Mouse (Mus musculus) hindbrain, embryonic 12.5 days (tissue): ENCODE results near the gene Smarca4. TPM values are rescaled to one million over a fixed set of nuclear protein-coding genes. Genes with fewer than 3 reads are reported as not detected.

Experiments used
- ATAC-seq: fragments of 200-750 bp; cut with Nextera tagmentation; 2 replicates; pipeline ENCODE4 v1.8.0; 2017; ENCODE audit warnings: moderate TSS enrichment; ENCODE audit not compliant: low FRiP score
- H3K27ac ChIP-seq: fragments of 300-500 bp; sonication (generic); 2 replicates; pipeline ENCODE4 v1.5.1; 2016; ENCODE audit warnings: mild to moderate bottlenecking
- H3K27me3 ChIP-seq: fragments of 300-500 bp; sonication (generic); 2 replicates; pipeline ENCODE4 v1.6.1; 2016; ENCODE audit warnings: mild to moderate bottlenecking
- H3K36me3 ChIP-seq: fragments of 300-500 bp; sonication (generic); 2 replicates; pipeline ENCODE4 v1.6.1; 2016; ENCODE audit warnings: mild to moderate bottlenecking
- H3K4me1 ChIP-seq: fragments of 300-500 bp; sonication (generic); 2 replicates; pipeline ENCODE4 v1.6.1; 2016
- H3K4me2 ChIP-seq: fragments of 300-500 bp; sonication (generic); replicated peaks from 2 replicates; pipeline ENCODE4 v1.6.1; 2016; ENCODE audit warnings: mild to moderate bottlenecking
- H3K4me3 ChIP-seq: fragments of 300-500 bp; sonication (generic); 2 replicates; pipeline ENCODE4 v1.5.1; 2016; ENCODE audit warnings: mild to moderate bottlenecking
- H3K9ac ChIP-seq: fragments of 300-500 bp; sonication (generic); 2 replicates; pipeline ENCODE4 v1.6.1; 2016; ENCODE audit warnings: mild to moderate bottlenecking, moderate library complexity
- H3K9me3 ChIP-seq: fragments of 300-500 bp; sonication (generic); replicated peaks from 2 replicates; pipeline ENCODE4 v1.6.1; 2016; ENCODE audit warnings: mild to moderate bottlenecking
- WGBS: fragments of 180-500 bp; shearing (Covaris S2); methylation state at CpG from one replicate; pipeline ENCODE4 v1.1.7; 2016; 5-methylcytosine and 5-hydroxymethylcytosine counted together
- microRNA counts: library from miRNA; unstranded; fragments of <30 nt; microRNA quantifications from one replicate; lab custom pipeline; 2017
- microRNA-seq: library from miRNA; unstranded; fragments of <30 nt; microRNA quantifications from one replicate; pipeline ENCODE4, GENCODE M21; 2017
- polyA plus RNA-seq: library from polyadenylated mRNA; unstranded; fragments of >200 nt; fragmentation: Nextera tagmentation; extraction: Ambion mirVana; gene quantifications from 2 replicates; pipeline ENCODE4 v1.2.1, GENCODE M21; 2016

The Smarca4 gene
- polyA plus RNA-seq, 1 experiment from 2014 or later: 173 TPM

DNA sequence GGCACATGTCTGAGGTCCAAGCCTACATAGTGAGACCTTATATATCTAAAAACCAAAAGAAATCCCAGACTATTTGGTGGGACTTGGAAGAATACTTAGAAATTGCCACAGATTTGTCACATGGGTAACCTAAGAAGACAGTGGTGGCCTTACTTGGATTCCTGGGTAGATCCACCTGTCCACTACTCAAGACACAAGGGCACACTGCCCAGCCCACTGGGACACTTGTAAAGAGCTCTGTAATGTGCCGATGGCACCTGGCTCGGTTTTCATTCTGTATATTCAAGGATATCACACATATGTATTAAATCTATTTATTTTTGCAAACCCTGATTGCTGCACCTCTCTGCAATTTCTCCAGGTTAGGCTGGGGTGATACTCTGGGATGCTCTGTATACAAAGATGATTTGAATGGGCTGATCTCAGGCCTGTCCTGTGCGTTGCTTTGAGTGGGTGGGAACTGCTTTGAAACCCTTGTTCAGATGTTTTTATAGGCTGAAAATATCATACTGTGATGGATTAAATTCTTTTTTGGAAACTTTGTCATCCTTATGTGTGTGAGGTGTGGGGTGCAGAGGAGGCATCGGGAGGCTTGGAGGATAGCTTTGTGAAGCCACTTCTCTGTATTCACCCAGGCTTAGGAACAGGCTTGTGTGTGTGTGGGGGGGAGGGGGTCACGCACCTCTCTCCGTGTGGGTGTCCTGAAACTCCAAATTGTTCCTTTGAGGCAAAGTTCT, 133.6 kb downstream of the Smarca4 start:
- no peak overlapping the region for H3K4me2 ChIP-seq
- 86% methylated on average over 6 of the region's 6 CpGs for WGBS
- no peak overlapping the region for H3K9ac ChIP-seq
- no peaks in the 10 kb centered on the region for H3K4me1 ChIP-seq
- ATAC-seq: no peak
- H3K4me3 ChIP-seq: no peak overlapping the region
- no peak overlapping the region for H3K27ac ChIP-seq
- no peaks in the 10 kb centered on the region for H3K9me3 ChIP-seq
- H3K36me3 ChIP-seq: peaks cover 72% of the 10 kb centered on the region
- no peaks in the 10 kb centered on the region for H3K27me3 ChIP-seq

DNA sequence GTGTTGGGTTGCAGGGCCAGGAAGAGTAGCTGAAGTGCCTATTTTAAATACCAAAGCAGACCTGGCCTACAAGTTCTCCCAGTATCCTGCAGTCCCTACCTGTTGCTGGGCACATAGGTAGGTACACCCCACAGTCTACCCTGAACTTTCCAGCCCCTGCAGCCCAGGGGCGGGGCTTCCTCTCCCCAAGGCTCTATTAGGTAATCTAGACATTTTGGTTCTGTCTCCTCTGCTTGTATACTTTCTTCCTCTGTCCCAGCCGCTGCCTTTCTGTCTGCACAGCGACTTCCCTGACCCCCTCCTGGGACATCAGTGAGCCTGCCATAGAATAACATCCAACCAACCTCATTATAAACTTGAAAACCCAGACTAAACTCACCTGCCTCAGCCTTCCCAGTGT, 134.4 kb downstream of the Smarca4 start:
- Histone ChIP-seq H3K4me1 (no peaks in the 10 kb centered on the region), H3K27ac (no peak overlapping the region), H3K4me2 (no peak overlapping the region), H3K9me3 (no peaks in the 10 kb centered on the region), H3K9ac (no peak overlapping the region), H3K27me3 (no peaks in the 10 kb centered on the region), H3K36me3 (peaks cover 65% of the 10 kb centered on the region), H3K4me3 (no peak overlapping the region)
- WGBS: 74% methylated on average over 3 of the region's 3 CpGs
- ATAC-seq: no peak

DNA sequence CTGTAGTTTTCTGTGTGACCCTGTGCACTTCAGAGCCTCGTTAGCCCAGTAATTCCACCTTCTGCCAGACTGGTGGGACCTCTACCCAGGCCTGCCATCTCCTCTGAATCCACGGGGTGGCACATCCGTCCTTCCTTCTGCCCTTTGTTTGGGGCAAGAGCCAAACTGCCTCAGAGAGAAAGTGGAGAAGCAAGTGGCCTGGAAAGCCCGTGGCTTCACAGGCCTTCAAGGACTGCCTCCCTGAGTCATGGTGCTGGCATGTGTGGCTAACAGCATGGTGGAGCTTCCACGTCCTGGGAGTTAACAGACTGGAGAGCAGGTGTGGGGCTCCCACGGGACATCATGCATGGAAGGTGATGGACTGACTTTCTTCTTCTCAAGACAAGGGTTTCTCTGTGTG, 135.4 kb downstream of the Smarca4 start:
- ATAC-seq: no peak
- Histone ChIP-seq H3K27me3 (no peaks in the 10 kb centered on the region), H3K9me3 (no peaks in the 10 kb centered on the region), H3K4me2 (no peak overlapping the region), H3K4me3 (no peak overlapping the region), H3K4me1 (no peaks in the 10 kb centered on the region), H3K9ac (no peak overlapping the region), H3K36me3 (peaks cover 61% of the 10 kb centered on the region), H3K27ac (no peak overlapping the region)
- 71% methylated on average over 6 of the region's 6 CpGs for WGBS

DNA sequence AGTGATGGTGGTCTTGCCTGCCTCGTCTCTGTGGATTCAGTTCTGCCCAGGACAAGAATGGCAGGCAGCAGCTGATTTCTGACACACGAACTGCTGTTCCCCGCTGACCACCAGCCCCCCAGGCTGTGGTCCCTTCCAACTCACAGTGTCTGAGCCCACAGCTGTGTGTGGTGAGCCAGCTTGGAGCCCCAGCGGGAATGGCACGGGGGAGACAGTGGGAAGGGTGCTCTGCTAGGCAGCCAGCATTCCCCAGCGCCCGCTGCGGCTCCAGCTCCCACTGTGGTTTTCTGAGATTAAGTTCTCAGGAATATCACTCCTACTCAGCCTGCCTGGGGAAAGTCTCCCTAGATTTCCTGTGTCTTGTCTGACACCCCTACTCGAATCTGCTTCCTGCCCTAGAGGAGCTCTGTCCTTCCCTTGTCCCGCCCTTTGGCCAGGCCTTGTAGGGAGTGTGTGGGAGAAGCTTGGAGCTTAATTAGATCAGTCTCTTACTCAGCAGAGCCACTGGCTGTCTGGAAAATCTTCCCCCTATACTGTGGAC, 136.4 kb downstream of the Smarca4 start:
- 58% methylated on average over 10 of the region's 10 CpGs for WGBS

More for the DNA sequence above, 136.4 kb downstream of the Smarca4 start:
- peak overlapping the region; percentile 50 for H3K27ac ChIP-seq
- H3K36me3 ChIP-seq: peaks cover 57% of the 10 kb centered on the region
- no peaks in the 10 kb centered on the region for H3K4me1 ChIP-seq
- no peak overlapping the region for H3K4me2 ChIP-seq
- no peak overlapping the region for H3K9ac ChIP-seq
- H3K9me3 ChIP-seq: no peaks in the 10 kb centered on the region
- ATAC-seq: no peak
- H3K27me3 ChIP-seq: no peaks in the 10 kb centered on the region
- no peak overlapping the region for H3K4me3 ChIP-seq

MicroRNA genes within 50 kb of the gene (microRNA counts, 519-probe panel; counts per million panel counts)
- 470 counts per million, percentile 58 among the panel's probes with 10 or more counts for microRNA mmu-miR-1946b (lab: Ali Mortazavi, UCI)

Small RNAs within 50 kb of the gene (microRNA-seq; reads per million reads assigned to microRNA genes)
- not detected for gene Mir1946b

Other genes with a start within 250 kb of the Smarca4 start
- gene Ilf3, start 248.3 kb upstream of the Smarca4 start, polyA plus RNA-seq: 283 and 294 TPM in 2 replicates
- gene Qtrt1, start 204.3 kb upstream of the Smarca4 start, polyA plus RNA-seq: 42.1 and 47.8 TPM in 2 replicates
- gene Dnm2, start 191.3 kb upstream of the Smarca4 start, polyA plus RNA-seq: 81.0 and 83.9 TPM in 2 replicates
- 80.4 and 81.9 TPM in 2 replicates for gene Tmed1, start 105.9 kb upstream of the Smarca4 start, polyA plus RNA-seq
- 3.7 and 6.0 TPM in 2 replicates for gene AB124611, start 90.0 kb upstream of the Smarca4 start, polyA plus RNA-seq
- 76.7 and 77.9 TPM in 2 replicates for gene Carm1, start 69.3 kb upstream of the Smarca4 start, polyA plus RNA-seq
- 56.5 and 61.0 TPM in 2 replicates for gene Timm29, start 23.4 kb upstream of the Smarca4 start, polyA plus RNA-seq
- gene Yipf2, start 23.3 kb upstream of the Smarca4 start, polyA plus RNA-seq: 19.4 and 21.5 TPM in 2 replicates
- 32.1 and 33.0 TPM in 2 replicates for gene Ldlr, start 107.3 kb downstream of the Smarca4 start, polyA plus RNA-seq
- gene Spc24, start 144.1 kb downstream of the Smarca4 start, polyA plus RNA-seq: 61.6 and 68.2 TPM in 2 replicates
- gene Kank2, start 182.6 kb downstream of the Smarca4 start, polyA plus RNA-seq: 10.6 and 11.2 TPM in 2 replicates
- gene Angptl8, start 219.3 kb downstream of the Smarca4 start, polyA plus RNA-seq: 0.26 and 1.1 TPM in 2 replicates
- 21.6 and 24.4 TPM in 2 replicates for gene Dock6, start 236.5 kb downstream of the Smarca4 start, polyA plus RNA-seq